Mouse (Mus musculus) c-Kit-positive CD71-positive TER-119-positive erythroid progenitor cells, embryonic 14.5 days (primary cell): ENCODE measurements at regions not wholly inside any gene's neighbourhood (a gene's known extent, or its start where the extent isn't known, plus 50 kb on each side); places are given as distances from the start of the nearest gene placed in this dataset.

ENCODE experiments used
- DNase-seq: peaks from one replicate; pipeline ENCODE4 v3.0.0-alpha.2; 2013; ENCODE audit warnings: low spot score

DNA sequence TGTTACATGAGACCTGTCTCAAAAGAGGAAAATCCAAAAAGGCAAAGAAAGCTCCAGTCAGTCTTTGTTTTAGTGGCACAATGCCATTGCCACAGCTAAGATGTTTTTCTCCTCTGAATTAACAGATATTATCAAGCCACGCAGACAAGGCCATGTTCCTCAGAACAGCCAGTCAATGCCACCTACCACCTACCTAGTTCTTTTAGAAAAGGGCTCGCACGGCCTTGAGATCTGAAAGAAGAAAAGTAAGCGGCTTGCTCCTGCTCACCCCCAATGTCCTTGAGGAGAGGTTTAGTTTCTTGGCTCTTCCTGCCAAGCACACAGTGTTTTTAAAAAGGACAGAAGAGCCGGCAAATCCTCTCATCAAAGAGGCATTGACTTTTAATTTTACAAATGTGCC lies 88.7 kb upstream of the Noct start:
- DNase-seq = no peak

DNA sequence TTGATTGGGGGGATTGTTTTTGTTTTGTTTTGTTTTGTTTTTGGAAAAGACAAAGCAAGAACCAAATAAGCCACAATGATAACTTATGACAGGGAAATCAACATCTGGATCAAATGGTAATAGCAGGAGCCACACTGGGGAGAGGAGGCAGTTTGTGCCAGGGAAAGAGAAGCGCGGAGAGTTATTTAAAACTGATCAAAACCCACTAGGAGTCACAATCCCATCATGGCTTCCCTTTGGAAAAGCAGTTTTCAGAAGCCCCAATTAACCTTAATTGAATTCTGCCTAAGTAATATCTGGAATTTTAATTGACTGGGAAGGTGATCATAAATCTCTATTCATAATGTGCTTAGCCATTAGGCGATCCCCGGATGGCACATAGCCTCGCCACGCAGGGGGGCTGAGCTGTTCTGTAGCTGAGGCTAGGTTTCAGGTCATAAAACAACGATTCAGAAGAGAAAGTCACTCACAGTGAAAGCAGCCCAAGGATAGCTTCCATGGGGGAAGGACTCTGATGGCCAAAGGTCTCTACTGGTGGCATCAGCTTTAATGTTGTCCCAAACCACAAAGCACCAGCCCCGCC lies 86.4 kb upstream of the Noct start:
- DNase-seq = no peak

DNA sequence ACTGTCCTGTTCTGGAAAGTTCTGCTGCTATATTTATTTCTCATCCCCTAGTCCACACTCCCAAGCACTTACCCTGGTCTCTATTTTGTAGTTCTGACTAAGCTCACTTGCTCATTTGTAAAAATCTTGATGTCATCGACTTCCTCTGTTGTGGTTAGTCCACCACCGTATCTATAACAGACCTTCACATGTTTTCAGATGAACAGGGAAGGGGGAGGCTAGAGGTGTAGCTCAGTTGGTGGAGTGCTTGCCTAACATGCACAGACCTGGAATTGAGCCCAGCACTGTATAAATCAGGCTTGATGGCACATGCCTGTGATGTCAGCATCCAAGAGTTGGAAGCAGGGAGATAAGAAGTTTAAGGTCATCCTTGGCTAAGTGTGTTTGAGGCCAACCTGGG lies 78.3 kb upstream of the Noct start:
- no peak for DNase-seq

DNA sequence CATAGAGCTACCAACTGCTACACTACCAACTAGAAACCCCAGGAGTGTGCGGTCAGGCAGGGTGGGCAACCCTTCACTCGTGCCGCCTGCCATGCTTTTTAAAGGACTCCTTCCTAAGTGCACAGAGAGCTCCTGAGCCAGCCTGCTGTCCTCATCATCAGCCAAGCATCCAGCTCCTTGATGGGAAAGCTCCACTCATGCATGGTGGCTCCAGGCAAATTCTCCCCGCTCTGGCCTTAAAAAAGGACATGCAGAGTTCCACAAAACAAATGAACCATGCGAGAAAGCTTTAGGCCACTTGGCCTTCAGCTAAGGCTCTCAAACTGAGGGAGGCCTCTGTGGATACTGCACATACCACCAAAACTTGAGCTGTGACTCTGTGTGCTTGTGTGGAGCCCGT lies 74.2 kb upstream of the Noct start:
- DNase-seq = no peak

DNA sequence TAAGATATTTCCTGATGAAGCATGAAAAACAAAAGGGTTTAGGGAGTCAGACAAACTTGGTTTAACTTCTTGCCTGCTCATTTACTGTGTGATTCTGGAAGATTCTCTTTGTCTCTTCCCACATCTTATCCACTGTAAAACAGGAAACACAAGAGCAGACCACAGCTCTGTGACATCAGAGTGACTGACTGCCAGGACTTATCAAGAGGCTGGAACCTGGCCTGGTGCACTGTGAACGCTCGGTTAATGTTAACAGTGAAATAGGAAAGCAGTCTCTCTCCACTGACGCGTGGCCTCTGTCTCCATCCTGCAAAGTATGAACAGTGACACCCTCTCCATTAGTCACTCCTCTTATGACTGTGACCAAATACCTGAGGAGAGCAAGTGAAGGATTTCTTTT lies 73.1 kb upstream of the Noct start:
- no peak for DNase-seq

DNA sequence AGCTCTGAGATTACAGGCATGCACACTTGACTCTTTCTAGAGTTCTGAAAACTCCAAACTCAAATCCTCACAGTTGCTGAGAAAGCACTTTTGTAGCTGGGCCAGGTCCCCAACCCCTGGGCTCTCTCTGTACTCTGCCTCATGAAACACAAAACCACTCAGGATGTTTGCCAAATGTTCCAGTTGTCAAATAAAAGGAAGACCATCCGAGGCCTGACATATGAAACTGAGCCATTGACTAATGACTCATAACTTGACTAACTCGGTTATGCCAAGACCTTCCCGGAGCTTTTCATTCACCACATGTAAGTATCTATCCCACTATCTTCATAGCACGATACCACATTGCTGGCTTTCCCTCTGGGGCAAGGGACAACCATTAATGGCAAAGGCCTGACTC lies 68.6 kb upstream of the Noct start:
- DNase-seq = no peak

DNA sequence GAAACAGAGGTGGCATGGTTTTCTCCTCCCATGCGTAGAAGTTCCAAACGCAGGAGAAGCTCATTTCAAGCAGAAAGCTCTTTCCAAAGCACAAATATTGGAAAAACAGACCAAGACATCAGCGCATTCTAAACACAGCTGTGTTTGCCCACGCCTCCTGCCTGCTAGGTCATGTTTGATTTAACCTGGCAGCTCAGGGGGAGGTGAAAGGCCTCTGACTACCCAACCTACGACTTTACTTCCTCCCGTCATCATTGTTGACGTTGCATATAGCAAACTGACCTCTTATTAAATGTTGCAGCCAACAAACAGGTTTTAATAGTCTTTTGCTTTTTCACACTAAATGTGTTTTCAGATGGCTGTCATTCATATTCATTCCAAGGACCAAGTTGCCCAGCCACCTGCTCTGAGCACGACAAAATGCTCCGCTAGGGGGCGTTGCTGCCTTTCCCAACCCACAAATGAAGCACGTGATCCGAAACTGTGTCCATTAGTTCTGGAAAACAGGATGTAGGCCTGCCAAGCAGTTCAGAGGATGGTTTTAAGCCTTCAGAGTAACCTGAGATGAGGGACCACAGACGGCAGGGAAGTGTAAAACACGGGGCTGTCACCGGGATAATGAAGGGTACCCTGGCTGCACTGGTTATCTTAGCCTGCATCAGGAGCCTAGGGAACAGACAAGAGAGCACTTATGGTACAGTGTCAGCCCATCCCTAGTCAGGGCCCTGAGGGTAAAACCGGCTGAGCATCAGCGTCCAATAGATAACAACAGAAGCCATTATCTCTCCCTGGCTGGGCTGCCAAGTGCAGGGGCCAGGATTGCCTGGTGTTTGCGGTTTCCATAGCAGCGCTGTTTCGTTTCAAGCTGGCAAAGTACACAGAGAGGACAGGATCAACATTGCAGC lies 67.6 kb upstream of the Noct start:
- peak; percentile 88 for DNase-seq

DNA sequence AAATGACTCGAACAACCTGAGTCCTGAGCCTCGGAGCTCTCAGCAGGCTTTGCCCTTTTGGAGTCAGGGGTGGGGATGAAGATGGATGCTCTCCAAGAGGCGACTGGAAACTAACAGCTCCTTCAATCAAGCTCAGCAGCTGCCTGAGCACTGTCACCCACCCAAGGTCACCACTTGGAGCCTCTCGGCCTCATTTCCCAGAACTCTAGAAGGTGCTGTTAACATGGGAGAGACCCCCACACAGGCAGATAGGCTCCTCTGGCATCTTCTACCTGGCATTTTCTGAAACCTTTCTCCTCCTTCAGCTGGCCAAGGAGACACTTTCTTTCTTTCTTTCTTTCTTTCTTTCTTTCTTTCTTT lies 67.0 kb upstream of the Noct start:
- DNase-seq = no peak

DNA sequence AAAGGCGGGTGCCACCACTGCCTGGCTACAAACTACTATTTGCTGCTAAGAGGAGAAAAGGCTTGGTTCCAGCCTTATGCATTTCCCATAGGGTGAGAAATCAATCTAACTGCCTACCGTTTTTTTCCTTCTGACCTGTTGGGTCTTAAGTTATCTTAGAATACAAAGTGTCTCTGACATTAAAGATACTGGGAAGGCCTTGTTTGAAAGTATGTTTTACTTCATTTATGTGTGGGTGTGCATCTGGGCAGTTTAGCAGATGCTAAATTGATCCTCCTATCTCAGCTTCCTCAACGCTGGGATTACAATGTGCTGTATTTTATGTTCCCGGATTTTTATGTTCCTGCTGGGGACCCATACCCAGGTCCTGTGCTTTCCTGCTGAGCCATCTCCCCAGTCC lies 65.8 kb upstream of the Noct start:
- peak; percentile 33 for DNase-seq

DNA sequence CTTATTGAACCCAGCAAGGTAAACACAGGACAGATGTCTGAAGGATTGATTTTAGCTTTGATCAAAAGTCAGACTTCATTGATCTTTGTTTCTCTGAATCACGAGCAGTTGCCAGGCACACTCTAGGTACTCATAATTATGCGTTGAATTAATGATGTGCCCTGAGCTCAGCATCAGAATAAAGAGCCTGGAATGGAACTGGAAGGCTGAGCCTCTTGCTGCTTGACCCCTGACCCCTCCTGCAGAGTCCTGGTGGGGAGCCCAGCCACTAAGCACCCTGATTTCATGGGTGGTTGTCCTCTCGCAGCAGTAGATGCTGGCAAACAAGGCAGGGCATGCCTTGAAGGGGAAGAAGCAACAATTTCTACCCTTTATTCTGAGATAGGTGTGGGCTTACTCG lies 64.9 kb upstream of the Noct start:
- no peak for DNase-seq

DNA sequence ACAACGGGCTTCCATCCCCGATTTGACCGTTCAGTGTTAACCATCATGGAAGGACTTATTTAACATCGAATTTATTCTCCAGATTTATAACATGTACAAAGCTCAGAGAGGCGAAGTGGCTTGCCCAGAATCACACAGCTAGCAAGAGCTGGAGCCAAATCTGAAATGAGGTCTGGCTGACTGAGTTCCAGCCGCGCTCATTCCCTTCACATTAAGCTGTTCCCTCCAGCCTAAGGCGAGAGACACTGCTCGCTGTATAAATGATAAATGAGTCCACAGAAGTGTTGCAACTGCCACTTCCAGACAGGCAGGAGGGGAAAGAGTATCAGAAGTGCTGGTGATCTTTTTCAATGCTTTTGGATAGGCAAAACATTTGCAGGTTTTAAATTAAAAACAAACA lies 64.4 kb upstream of the Noct start:
- no peak for DNase-seq

DNA sequence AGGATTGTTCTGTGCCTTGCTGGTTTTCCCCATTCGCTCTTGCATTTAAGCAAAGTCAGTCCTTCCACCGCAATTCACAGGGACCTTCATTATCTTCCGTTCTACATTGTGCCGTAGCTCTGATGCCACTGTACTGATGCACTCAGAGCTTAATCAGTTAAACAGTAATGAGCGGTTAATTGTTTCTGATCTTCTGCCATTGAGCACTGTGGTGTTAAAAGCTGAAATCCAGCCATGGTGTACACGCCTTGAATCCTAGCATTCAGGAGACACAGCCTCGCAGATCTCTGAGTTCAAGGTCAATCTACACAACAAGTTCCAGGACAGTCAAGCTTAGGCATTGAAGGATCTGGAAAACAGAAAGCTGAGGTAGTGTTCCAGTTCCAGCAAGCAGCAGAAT lies 63.6 kb upstream of the Noct start:
- DNase-seq = no peak

DNA sequence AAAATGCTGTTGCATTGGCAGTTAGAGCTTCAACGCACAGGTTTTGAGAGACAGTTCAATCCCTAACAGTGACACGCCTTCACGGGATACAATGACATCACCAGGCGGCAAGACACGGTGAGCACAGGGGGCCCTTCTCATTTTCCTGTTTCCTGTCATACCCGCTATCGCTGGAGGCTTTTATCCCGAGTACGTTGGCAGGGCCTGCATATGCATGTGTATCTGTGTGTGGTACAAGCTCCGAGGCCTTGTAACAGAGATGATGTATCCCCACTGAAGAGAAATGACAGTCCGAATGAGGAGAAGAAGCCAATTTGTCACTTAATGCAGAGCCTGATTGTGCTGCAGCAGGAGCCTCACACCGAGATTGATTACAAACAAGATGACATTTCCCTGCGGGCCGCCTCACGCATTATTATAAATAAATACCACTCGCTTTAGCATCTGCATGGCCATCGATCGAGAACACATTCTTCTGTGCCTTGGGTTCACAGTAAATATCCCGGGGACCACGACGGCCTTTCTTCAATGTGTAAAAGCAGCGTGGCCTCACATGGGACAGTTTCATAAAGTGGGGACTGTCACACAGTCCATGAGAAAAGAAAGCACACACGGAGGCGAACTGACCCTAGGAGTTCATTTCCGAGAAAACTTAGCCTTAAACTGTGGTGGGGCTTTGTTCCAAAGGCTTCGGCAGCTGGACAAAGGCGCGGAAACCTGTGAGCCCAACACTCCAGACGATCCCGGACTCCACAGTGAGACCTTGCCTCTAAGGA lies 54.9 kb upstream of the Noct start:
- no peak for DNase-seq

DNA sequence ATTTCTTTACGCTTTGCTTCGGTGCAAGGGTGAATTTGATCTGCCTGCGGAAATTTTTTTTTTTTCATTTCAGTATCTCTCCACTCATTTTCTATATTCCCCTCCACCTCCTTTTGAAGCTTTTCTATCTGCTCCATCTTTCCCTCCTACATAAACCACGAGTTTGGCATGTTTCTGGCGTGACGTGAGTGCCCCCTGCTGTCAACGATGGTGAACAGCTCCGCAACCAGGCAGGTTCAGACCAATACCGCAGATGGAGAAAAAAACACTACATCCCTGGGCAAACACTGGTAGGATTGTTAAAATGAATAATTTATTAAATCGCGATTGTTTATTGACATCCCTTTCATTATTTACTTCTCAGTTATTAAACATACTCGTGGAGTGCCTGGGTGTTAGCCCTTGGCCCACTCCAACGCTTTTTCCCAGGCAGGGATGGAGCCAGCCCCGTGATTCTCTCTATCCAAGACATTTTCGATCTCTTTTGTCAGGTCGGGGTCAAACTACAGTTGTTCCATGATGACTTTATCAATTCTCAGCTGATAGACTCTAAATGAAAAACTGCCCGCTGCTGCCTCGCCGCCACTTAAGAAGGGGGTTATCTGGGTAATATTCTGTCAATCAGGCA lies 53.9 kb upstream of the Noct start:
- DNase-seq = peak; percentile 66
